8 mouse cellular contexts compared by ENCODE assay signal in genomic region chr11:120712771-120713568, GRCm38 (mm10). TPM values are rescaled to one million over a fixed set of nuclear protein-coding genes. Genes with fewer than 3 reads are reported as not detected.
DNase-seq lines count a peak whose midpoint lies in the region; ATAC-seq and TF ChIP-seq lines count a peak whose summit lies in the region.

No protein-coding gene starts in this region.

- peak; percentile 32 for ATAC-seq in limb, embryonic 12.5 days (ENCODE audit: insufficient number of reproducible peaks, insufficient read depth, low FRiP score, low TSS enrichment, low read depth)
- ATAC-seq in midbrain, embryonic 14.5 days (ENCODE audit: low FRiP score, low TSS enrichment), result peak; percentile 49
- ATAC-seq in stomach, embryonic 16.5 days (ENCODE audit: insufficient read depth, low FRiP score), result peak; percentile 31

- H3K4me2 ChIP-seq in limb, embryonic 12.5 days, result peak overlapping the region; percentile 95
- H3K4me2 ChIP-seq in midbrain, embryonic 14.5 days (ENCODE audit: low read length), result peak overlapping the region; percentile 98
- peak overlapping the region; percentile 97 for H3K4me2 ChIP-seq in stomach, embryonic 16.5 days (ENCODE audit: low read depth, low read length)

- H3K36me3 ChIP-seq in forebrain, embryonic 10.5 days (replicated peaks), result peaks cover 61% of the 10 kb centered on the region
- H3K36me3 ChIP-seq in hindbrain, embryonic 10.5 days, result peaks cover 63% of the 10 kb centered on the region
- H3K36me3 ChIP-seq in limb, embryonic 12.5 days, result peaks cover 58% of the 10 kb centered on the region
- peaks cover 52% of the 10 kb centered on the region for H3K36me3 ChIP-seq in midbrain, embryonic 14.5 days (ENCODE audit: control insufficient read depth, insufficient read depth, low read length)
- no peaks in the 10 kb centered on the region for H3K36me3 ChIP-seq in stomach, embryonic 16.5 days (ENCODE audit: control insufficient read depth, insufficient read depth, low read length)

- TF ChIP-seq CTCF in bone marrow, adult 2 months (IDR thresholded peaks at IDR 0.05; ENCODE audit: control insufficient read depth, insufficient read depth, low read length), result peak; percentile 61

- H3K4me1 ChIP-seq in bone marrow, adult 2 months (ENCODE audit: control insufficient read depth, insufficient read depth, low read length), result no peaks in the 10 kb centered on the region; the same call in 1 of the 2 replicates
- H3K4me1 ChIP-seq in forebrain, embryonic 10.5 days, result peaks cover 55% of the 10 kb centered on the region
- peaks cover 55% of the 10 kb centered on the region for H3K4me1 ChIP-seq in hindbrain, embryonic 10.5 days (replicated peaks)
- peaks cover 54% of the 10 kb centered on the region for H3K4me1 ChIP-seq in limb, embryonic 12.5 days (replicated peaks)
- H3K4me1 ChIP-seq in midbrain, embryonic 14.5 days (ENCODE audit: control insufficient read depth, insufficient read depth, low read length), result peaks cover 19% of the 10 kb centered on the region
- peaks cover 27% of the 10 kb centered on the region for H3K4me1 ChIP-seq in stomach, embryonic 16.5 days (ENCODE audit: control insufficient read depth, insufficient read depth, low read length)

- H3K27me3 ChIP-seq in forebrain, embryonic 10.5 days (ENCODE audit: poor library complexity, severe bottlenecking), result peaks cover 10% of the 10 kb centered on the region
- no peaks in the 10 kb centered on the region for H3K27me3 ChIP-seq in hindbrain, embryonic 10.5 days (ENCODE audit: insufficient read depth, poor library complexity, severe bottlenecking)
- no peaks in the 10 kb centered on the region for H3K27me3 ChIP-seq in limb, embryonic 12.5 days
- H3K27me3 ChIP-seq in midbrain, embryonic 14.5 days (ENCODE audit: control insufficient read depth, insufficient read depth, low read length), result no peaks in the 10 kb centered on the region
- H3K27me3 ChIP-seq in stomach, embryonic 16.5 days (ENCODE audit: control insufficient read depth, insufficient read depth, low read length), result no peaks in the 10 kb centered on the region

- peak; percentile 62 for DNase-seq in left cerebral cortex, postnatal 4 days
- no peak for DNase-seq in left cerebral cortex, adult 8-10 months (ENCODE audit: low spot score in 2 of 2)
- DNase-seq in forebrain, embryonic 10.5 days (ENCODE audit: extremely low spot score, low spot score), result peak; percentile 74
- peak; percentile 79 for DNase-seq in hindbrain, embryonic 10.5 days (ENCODE audit: low spot score)
- DNase-seq in midbrain, embryonic 14.5 days, result peak; percentile 73

- peak overlapping the region; percentile 38 for H3K27ac ChIP-seq in bone marrow, adult 2 months (ENCODE audit: control insufficient read depth, insufficient read depth, low read depth, low read length, poor library complexity)
- H3K27ac ChIP-seq in forebrain, embryonic 10.5 days, result peak overlapping the region; percentile 84
- H3K27ac ChIP-seq in hindbrain, embryonic 10.5 days, result peak overlapping the region; percentile 81
- peak overlapping the region; percentile 62 for H3K27ac ChIP-seq in limb, embryonic 12.5 days
- H3K27ac ChIP-seq in midbrain, embryonic 14.5 days (replicated peaks; ENCODE audit: low read depth, low read length), result peak overlapping the region; percentile 79
- H3K27ac ChIP-seq in stomach, embryonic 16.5 days (ENCODE audit: low read length), result peak overlapping the region; percentile 68

- intact Hi-C loops in left cerebral cortex, postnatal 4 days (cut with DNase I), result loop anchor here (5.0 to 10.0 kb wide), 2 partner anchors 51 to 88 kb away; partner anchors contain the start of genes Notum and Sirt7

- no peaks in the 10 kb centered on the region for H3K9me3 ChIP-seq in forebrain, embryonic 10.5 days
- H3K9me3 ChIP-seq in hindbrain, embryonic 10.5 days, result no peaks in the 10 kb centered on the region
- no peaks in the 10 kb centered on the region for H3K9me3 ChIP-seq in limb, embryonic 12.5 days
- H3K9me3 ChIP-seq in midbrain, embryonic 14.5 days (ENCODE audit: control insufficient read depth, low read length), result no peaks in the 10 kb centered on the region
- H3K9me3 ChIP-seq in stomach, embryonic 16.5 days (replicated peaks; ENCODE audit: control insufficient read depth, low read length), result no peaks in the 10 kb centered on the region

- H3K9ac ChIP-seq in limb, embryonic 12.5 days (replicated peaks), result peak overlapping the region; percentile 63
- peak overlapping the region; percentile 48 for H3K9ac ChIP-seq in midbrain, embryonic 14.5 days (replicated peaks; ENCODE audit: low read length)
- H3K9ac ChIP-seq in stomach, embryonic 16.5 days (ENCODE audit: low read length), result peak overlapping the region; percentile 75

- TF ChIP-seq POLR2A in bone marrow, adult 2 months (IDR thresholded peaks at IDR 0.05; ENCODE audit: borderline replicate concordance, control insufficient read depth, low read depth, low read length), result no peak

- 1% methylated on average over 38 of the region's 38 CpGs for WGBS in bone marrow, adult 2 months
- 1% methylated on average over 38 of the region's 38 CpGs for WGBS in forebrain, embryonic 10.5 days
- WGBS in hindbrain, embryonic 10.5 days, result 2% methylated on average over 38 of the region's 38 CpGs
- 1% methylated on average over 38 of the region's 38 CpGs for WGBS in limb, embryonic 12.5 days
- under 1% methylated on average over 38 of the region's 38 CpGs for WGBS in midbrain, embryonic 14.5 days
- WGBS in stomach, embryonic 16.5 days, result under 1% methylated on average over 38 of the region's 38 CpGs

- peak overlapping the region; percentile 91 for H3K4me3 ChIP-seq in bone marrow, adult 2 months (replicated peaks; ENCODE audit: control insufficient read depth, low read depth, low read length)
- H3K4me3 ChIP-seq in forebrain, embryonic 10.5 days, result peak overlapping the region; percentile 66
- H3K4me3 ChIP-seq in hindbrain, embryonic 10.5 days, result peak overlapping the region; percentile 63
- peak overlapping the region; percentile 66 for H3K4me3 ChIP-seq in limb, embryonic 12.5 days (replicated peaks)
- peak overlapping the region; percentile 59 for H3K4me3 ChIP-seq in midbrain, embryonic 14.5 days (replicated peaks; ENCODE audit: low read depth, low read length)
- H3K4me3 ChIP-seq in stomach, embryonic 16.5 days (replicated peaks; ENCODE audit: low read length), result peak overlapping the region; percentile 63

RNA-seq across cellular contexts. Expression of gene Cenpx, which starts 0.6 kb away (rescaled TPM):
- 10 to 100 TPM; 31.2 to 35.1 TPM for total RNA-seq in left cerebral cortex, postnatal 4 days (2021)
- total RNA-seq in left cerebral cortex, adult 8-10 months (2022), result 10 to 100 TPM; 19.2 to 23.3 (median 22.2) TPM
- polyA plus RNA-seq in bone marrow, adult 2 months (2011; ENCODE audit: insufficient read depth, insufficient read length, low replicate concordance, missing spikeins), result 39.2 and 57.8 TPM in 2 replicates
- polyA plus RNA-seq in forebrain, embryonic 10.5 days (2016; fragmentation: Nextera tagmentation; extraction: Ambion mirVana), result 118 and 133 TPM in 2 replicates
- polyA plus RNA-seq in hindbrain, embryonic 10.5 days (2016; fragmentation: Nextera tagmentation; extraction: Ambion mirVana), result 129 and 137 TPM in 2 replicates
- polyA plus RNA-seq in limb, embryonic 12.5 days (2016; fragmentation: Nextera tagmentation; extraction: Ambion mirVana), result 131 and 138 TPM in 2 replicates
- polyA plus RNA-seq in midbrain, embryonic 14.5 days (2014; fragmentation: Nextera tagmentation; extraction: Ambion mirVana), result 99.1 and 105 TPM in 2 replicates
- polyA plus RNA-seq in stomach, embryonic 16.5 days (2015; fragmentation: Nextera tagmentation; extraction: Ambion mirVana), result 138 and 153 TPM in 2 replicates

RNA-seq across cellular contexts. Expression of gene Lrrc45, which starts 0.8 kb away (rescaled TPM):
- total RNA-seq in left cerebral cortex, postnatal 4 days (2021), result 10 to 100 TPM; 76.4 to 78.9 TPM
- 10 to 100 TPM; 39.8 to 56.7 (median 51.2) TPM for total RNA-seq in left cerebral cortex, adult 8-10 months (2022)
- 25.5 and 41.4 TPM in 2 replicates for polyA plus RNA-seq in bone marrow, adult 2 months (2011; ENCODE audit: insufficient read depth, insufficient read length, low replicate concordance, missing spikeins)
- 51.9 and 59.2 TPM in 2 replicates for polyA plus RNA-seq in forebrain, embryonic 10.5 days (2016; fragmentation: Nextera tagmentation; extraction: Ambion mirVana)
- polyA plus RNA-seq in hindbrain, embryonic 10.5 days (2016; fragmentation: Nextera tagmentation; extraction: Ambion mirVana), result 55.8 and 57.7 TPM in 2 replicates
- polyA plus RNA-seq in limb, embryonic 12.5 days (2016; fragmentation: Nextera tagmentation; extraction: Ambion mirVana), result 77.9 and 78.4 TPM in 2 replicates
- 50.4 and 72.1 TPM in 2 replicates for polyA plus RNA-seq in midbrain, embryonic 14.5 days (2014; fragmentation: Nextera tagmentation; extraction: Ambion mirVana)
- 59.1 and 62.9 TPM in 2 replicates for polyA plus RNA-seq in stomach, embryonic 16.5 days (2015; fragmentation: Nextera tagmentation; extraction: Ambion mirVana)

RNA-seq across cellular contexts. Expression of gene Rac3, which starts 8.3 kb away (rescaled TPM):
- 100 to 1,000 TPM; 505 to 551 TPM for total RNA-seq in left cerebral cortex, postnatal 4 days (2021)
- total RNA-seq in left cerebral cortex, adult 8-10 months (2022), result 10 to 100 TPM; 39.2 to 40.0 (median 39.6) TPM
- polyA plus RNA-seq in bone marrow, adult 2 months (2011; ENCODE audit: insufficient read depth, insufficient read length, low replicate concordance, missing spikeins), result 2.4 and 5.8 TPM in 2 replicates
- polyA plus RNA-seq in forebrain, embryonic 10.5 days (2016; fragmentation: Nextera tagmentation; extraction: Ambion mirVana), result 23.8 and 28.4 TPM in 2 replicates
- polyA plus RNA-seq in hindbrain, embryonic 10.5 days (2016; fragmentation: Nextera tagmentation; extraction: Ambion mirVana), result 31.0 and 58.2 TPM in 2 replicates
- 48.5 and 51.2 TPM in 2 replicates for polyA plus RNA-seq in limb, embryonic 12.5 days (2016; fragmentation: Nextera tagmentation; extraction: Ambion mirVana)
- 113 and 646 TPM in 2 replicates for polyA plus RNA-seq in midbrain, embryonic 14.5 days (2014; fragmentation: Nextera tagmentation; extraction: Ambion mirVana)
- 34.6 and 35.3 TPM in 2 replicates for polyA plus RNA-seq in stomach, embryonic 16.5 days (2015; fragmentation: Nextera tagmentation; extraction: Ambion mirVana)

RNA-seq across cellular contexts. Expression of gene Dcxr, which starts 14.1 kb away (rescaled TPM):
- 1 to 10 TPM; 2.5 to 3.2 TPM for total RNA-seq in left cerebral cortex, postnatal 4 days (2021)
- total RNA-seq in left cerebral cortex, adult 8-10 months (2022), result 10 to 100 TPM in 2 of 4 experiments, 1 to 10 TPM in 2; 7.9 to 12.9 (median 9.4) TPM
- polyA plus RNA-seq in bone marrow, adult 2 months (2011; ENCODE audit: insufficient read depth, insufficient read length, low replicate concordance, missing spikeins), result 7.4 and 9.4 TPM in 2 replicates
- polyA plus RNA-seq in forebrain, embryonic 10.5 days (2016; fragmentation: Nextera tagmentation; extraction: Ambion mirVana), result 13.3 and 14.8 TPM in 2 replicates
- polyA plus RNA-seq in hindbrain, embryonic 10.5 days (2016; fragmentation: Nextera tagmentation; extraction: Ambion mirVana), result 17.9 and 19.8 TPM in 2 replicates
- 14.8 and 17.8 TPM in 2 replicates for polyA plus RNA-seq in limb, embryonic 12.5 days (2016; fragmentation: Nextera tagmentation; extraction: Ambion mirVana)
- 6.0 and 8.6 TPM in 2 replicates for polyA plus RNA-seq in midbrain, embryonic 14.5 days (2014; fragmentation: Nextera tagmentation; extraction: Ambion mirVana)
- polyA plus RNA-seq in stomach, embryonic 16.5 days (2015; fragmentation: Nextera tagmentation; extraction: Ambion mirVana), result 43.0 and 46.0 TPM in 2 replicates

RNA-seq across cellular contexts. Expression of gene Cbr2, which starts 18.9 kb away (rescaled TPM):
- total RNA-seq in left cerebral cortex, postnatal 4 days (2021), result 1 to 10 TPM; 2.9 to 3.0 TPM
- 1 to 10 TPM in 3 of 4 experiments, under 1 TPM in 1; 0.99 to 2.7 (median 1.9) TPM for total RNA-seq in left cerebral cortex, adult 8-10 months (2022)
- polyA plus RNA-seq in bone marrow, adult 2 months (2011; ENCODE audit: insufficient read depth, insufficient read length, low replicate concordance, missing spikeins), result 3.8 and 8.0 TPM in 2 replicates
- polyA plus RNA-seq in forebrain, embryonic 10.5 days (2016; fragmentation: Nextera tagmentation; extraction: Ambion mirVana), result 1.1 and 1.3 TPM in 2 replicates
- polyA plus RNA-seq in hindbrain, embryonic 10.5 days (2016; fragmentation: Nextera tagmentation; extraction: Ambion mirVana), result 1.6 and 2.1 TPM in 2 replicates
- polyA plus RNA-seq in limb, embryonic 12.5 days (2016; fragmentation: Nextera tagmentation; extraction: Ambion mirVana), result 4.6 and 7.2 TPM in 2 replicates
- polyA plus RNA-seq in midbrain, embryonic 14.5 days (2014; fragmentation: Nextera tagmentation; extraction: Ambion mirVana), result 0.51 TPM in 1 of 2 replicates, not detected in the other
- 112 and 150 TPM in 2 replicates for polyA plus RNA-seq in stomach, embryonic 16.5 days (2015; fragmentation: Nextera tagmentation; extraction: Ambion mirVana)

Comparison
In these comparisons a context has a peak if more than half of its experiments do, and no peak if none do; other contexts are left out.
1. DNase-seq: peak in left cerebral cortex, postnatal 4 days (single experiment), forebrain, embryonic 10.5 days (single experiment), hindbrain, embryonic 10.5 days (single experiment) and midbrain, embryonic 14.5 days (single experiment); none in left cerebral cortex, adult 8-10 months (0 of 2).
2. Peak in every context shown above with its lines, with median percentiles within 50 percentile points of each other: H3K27ac ChIP-seq, H3K4me3 ChIP-seq, ATAC-seq, H3K4me2 ChIP-seq and H3K9ac ChIP-seq.